Mouse (Mus musculus) olfactory bulb, adult 2 months (tissue): ENCODE measurements around the gene Tmem81.

Experiments used
- CTCF ChIP-seq: fragments of 200-500 bp; IDR thresholded peaks from 2 replicates; pipeline ENCODE4 v1.5.1; 2012; ENCODE audit warnings: low read depth, mild to moderate bottlenecking, low read length, moderate library complexity; ENCODE audit not compliant: insufficient read depth
- POLR2A ChIP-seq: fragments of 200-500 bp; IDR thresholded peaks from 2 replicates; pipeline ENCODE4 v1.6.1; 2012; ENCODE audit warnings: mild to moderate bottlenecking, low read depth, low read length, moderate library complexity; ENCODE audit not compliant: insufficient read depth

DNA sequence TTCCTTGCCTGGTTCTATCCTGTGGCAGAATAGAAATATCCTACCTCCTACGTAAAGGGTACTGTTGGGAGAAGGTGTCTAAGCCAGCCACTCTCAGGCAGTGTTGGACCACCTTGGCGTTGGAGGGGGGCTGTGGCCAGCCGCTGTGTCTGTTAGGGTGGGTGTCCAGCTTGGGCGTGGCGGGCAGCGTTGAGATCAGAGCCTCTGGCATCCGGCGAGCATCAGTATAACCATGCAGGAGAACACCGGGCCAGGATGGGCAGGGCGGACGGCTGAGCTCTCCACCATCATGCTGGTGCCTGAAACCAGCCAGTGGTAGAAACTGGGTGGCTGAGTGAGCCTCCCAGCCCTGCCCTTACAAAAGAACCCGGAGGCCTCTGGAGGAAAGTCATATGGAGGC, 9.3 kb downstream of the Tmem81 start:
- no peak for TF ChIP-seq CTCF
- TF ChIP-seq POLR2A = no peak
